Mouse (Mus musculus) T-helper 1 cell (primary cell): ENCODE results near the gene Ankrd34a.
"Not testable (repeated sequence)": the region's sequence is repeated elsewhere in the genome, so short reads cannot be mapped to it uniquely, and the experiment has no call there.

Source experiments
- in situ Hi-C: fragments of 300-600 bp; cut with MboI, MseI; formaldehyde crosslinking; loops from one replicate; pipeline ENCODE4 v1.15.1; 2025; ENCODE audit warnings: high pct_unique_total_duplicates

The Ankrd34a gene

GRCm38 (mm10) chr3:96603311-96603710, 6.9 kb downstream of the Ankrd34a start:
- in situ Hi-C loops = no loop called here

GRCm38 (mm10) chr3:96606007-96606406, 9.6 kb downstream of the Ankrd34a start:
- in situ Hi-C loops = not testable (repeated sequence)

- in situ Hi-C loops = no loop called here
Measured at GRCm38 (mm10) chr3:96606618-96607017, 10.2 kb downstream of the Ankrd34a start.

GRCm38 (mm10) chr3:96617941-96618340, 21.5 kb downstream of the Ankrd34a start:
- in situ Hi-C loops = no loop called here

- in situ Hi-C loops = no loop called here
Measured at GRCm38 (mm10) chr3:96623201-96623600, 26.8 kb downstream of the Ankrd34a start.

- in situ Hi-C loops = no loop called here
Measured at GRCm38 (mm10) chr3:96629729-96630600, 33.5 kb downstream of the Ankrd34a start, which contains the start of gene Rbm8a. Rbm8a (plus strand) TSS chr3:96629933.

- in situ Hi-C loops = no loop called here
Measured at GRCm38 (mm10) chr3:96632058-96632457, 35.6 kb downstream of the Ankrd34a start.

GRCm38 (mm10) chr3:96634015-96634414, 37.6 kb downstream of the Ankrd34a start:
- in situ Hi-C loops = no loop called here

GRCm38 (mm10) chr3:96634928-96635879, 38.8 kb downstream of the Ankrd34a start, which contains the start of the genes Pex11b and Gm42957:
Pex11b (plus strand) TSS chr3:96635376.
Gm42957 (plus strand) TSS chr3:96635474.
- in situ Hi-C loops = no loop called here

- in situ Hi-C loops = no loop called here
Measured at GRCm38 (mm10) chr3:96635906-96636305, 39.5 kb downstream of the Ankrd34a start.

- in situ Hi-C loops = no loop called here
Measured at GRCm38 (mm10) chr3:96636448-96636847, 40.0 kb downstream of the Ankrd34a start.

GRCm38 (mm10) chr3:96639219-96639618, 42.8 kb downstream of the Ankrd34a start:
- in situ Hi-C loops = no loop called here

GRCm38 (mm10) chr3:96645018-96645649, 48.7 kb downstream of the Ankrd34a start, which contains the start of gene Itga10:
Itga10 (plus strand) TSS chr3:96645584.
- in situ Hi-C loops = no loop called here

- in situ Hi-C loops = no loop called here
Measured at GRCm38 (mm10) chr3:96647365-96647764, 50.9 kb downstream of the Ankrd34a start.
